Mouse (Mus musculus): ENCODE results near the gene Slc35e4.
A peak's percentile ranks its signal among the peaks of the same experiment; 100 is the strongest.
"Not testable (repeated sequence)": the region's sequence is repeated elsewhere in the genome, so short reads cannot be mapped to it uniquely, and the experiment has no call there.

The Slc35e4 gene

DNA sequence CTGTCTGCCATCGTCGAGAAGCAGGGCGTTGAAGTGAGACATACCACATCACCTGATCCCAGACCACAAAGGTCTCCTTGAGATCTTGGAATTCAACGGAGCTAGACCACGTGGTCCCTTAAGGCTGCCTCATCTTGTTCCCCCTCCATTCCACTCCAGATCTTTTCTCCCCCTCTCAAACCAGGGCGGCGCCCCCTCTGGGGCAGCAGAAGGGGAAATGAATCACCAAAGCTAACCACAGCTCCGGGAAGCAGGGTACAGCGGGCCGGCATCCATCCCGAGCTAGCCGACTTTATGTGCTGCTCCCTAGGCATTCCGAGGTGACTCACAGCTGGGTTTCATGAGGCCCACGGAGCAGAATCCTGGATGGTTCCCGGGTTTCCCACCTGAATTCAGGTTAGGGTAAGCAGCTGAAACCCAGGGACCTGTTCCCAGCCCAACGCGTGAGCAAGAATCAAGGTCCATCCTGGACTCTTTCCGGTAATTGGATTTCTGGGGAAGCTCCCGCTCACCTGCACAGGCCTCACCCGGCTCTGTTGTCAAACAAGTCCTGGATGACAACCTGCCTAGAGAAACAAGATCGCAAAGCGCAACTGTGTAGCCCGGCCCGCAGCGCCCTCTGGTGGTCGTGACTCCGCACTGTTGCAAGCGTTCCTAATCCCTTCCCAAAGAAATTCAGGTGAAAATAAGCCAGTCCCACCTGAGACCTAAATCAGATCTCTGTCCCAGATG, at the start of gene Slc35e4:
Slc35e4 (minus strand) TSS at position 556 of the 732 bp plus-strand sequence.
- DNase-seq = peak; percentile 95 to 98

DNA sequence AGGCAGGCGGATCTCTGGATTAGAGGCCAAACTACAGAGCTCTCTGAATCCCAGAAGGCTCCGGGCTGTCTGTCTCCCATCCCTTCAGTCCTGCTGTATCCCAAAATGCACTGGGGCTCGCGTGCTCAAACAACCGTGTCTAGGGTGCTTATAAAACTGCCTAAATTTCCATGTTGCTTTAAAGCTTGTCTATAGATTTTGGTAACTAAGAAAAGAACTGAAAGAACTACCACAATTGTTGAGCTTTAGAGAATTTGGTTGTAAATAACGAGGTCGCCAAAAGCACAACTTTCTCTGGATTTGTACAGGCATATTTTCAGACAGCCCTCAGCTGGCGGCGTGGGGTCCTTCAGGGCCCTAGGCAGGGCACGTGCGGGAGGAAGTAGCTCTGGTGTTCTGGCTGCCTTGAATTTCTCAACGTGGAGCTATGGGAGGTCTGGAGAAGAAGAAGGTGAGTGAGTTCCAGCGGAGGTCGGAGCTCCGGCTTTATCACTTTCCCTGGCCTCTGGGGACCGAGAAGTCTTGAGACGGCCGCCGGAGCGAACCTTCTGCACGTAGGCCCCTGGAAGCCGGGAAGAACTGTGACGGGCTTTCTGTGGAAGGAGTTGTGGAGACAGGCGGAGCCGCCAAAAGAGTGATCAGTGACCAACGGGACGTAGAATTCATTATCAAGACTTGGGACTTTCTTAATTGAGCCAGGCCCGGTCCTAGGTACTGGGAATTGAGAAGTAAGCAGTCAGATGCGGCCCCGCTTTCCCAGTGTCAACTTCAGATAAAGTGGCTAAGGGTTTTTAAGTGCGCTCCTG, 49.3 kb upstream of the Slc35e4 start, which contains the start of gene Pes1:
Pes1 (plus strand) TSS at position 366 of the 806 bp plus-strand sequence.
- peak; percentile 76 to 85 for DNase-seq

DNA sequence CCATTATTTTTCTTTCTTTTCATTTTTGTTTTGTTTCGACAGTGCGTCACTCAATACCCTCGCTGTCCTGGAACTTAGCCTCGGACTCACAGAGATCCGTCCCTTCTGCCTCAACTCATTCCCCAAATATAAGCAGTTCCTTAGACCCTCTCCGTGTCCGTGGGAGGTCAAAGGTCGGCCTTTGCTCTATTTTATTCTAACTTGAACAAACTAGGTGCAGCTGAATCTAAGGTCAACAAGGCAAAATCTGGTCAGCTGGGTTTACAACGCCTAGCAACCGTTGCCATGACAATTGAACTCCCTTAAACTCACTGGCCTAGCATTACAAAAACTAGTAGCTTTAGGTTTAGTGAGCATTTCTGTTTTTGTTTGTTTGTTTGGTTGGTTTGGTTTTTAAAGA, 48.7 kb upstream of the Slc35e4 start:
- peak in 1 of 2 experiments; percentile 40 for DNase-seq

- no peak for DNase-seq
These were observed 47.3 kb upstream of the Slc35e4 start for GRCm38 (mm10) chr11:3961761-3962160.

DNA sequence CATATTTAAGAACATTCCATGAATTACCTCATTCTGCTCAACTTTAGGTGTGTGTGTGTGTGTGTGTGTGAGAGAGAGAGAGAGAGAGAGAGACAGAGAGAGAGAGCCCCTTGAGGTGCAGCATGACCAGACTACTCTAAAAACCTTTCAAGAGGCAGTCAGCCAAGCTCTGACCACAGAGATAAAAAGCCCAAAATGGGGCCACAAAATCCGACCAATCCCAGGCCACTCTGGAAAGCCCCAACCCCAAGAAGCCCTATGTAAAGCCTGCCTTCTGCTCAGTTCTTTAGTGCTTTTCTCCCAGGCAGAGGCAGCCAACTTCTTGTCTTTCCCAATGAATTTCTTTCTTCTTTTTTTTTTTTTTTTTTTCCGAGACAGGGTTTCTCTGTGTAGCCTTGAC, 46.4 kb upstream of the Slc35e4 start:
- DNase-seq = no peak

GRCm38 (mm10) chr11:3955371-3955770, 40.9 kb upstream of the Slc35e4 start:
- DNase-seq = peak in 1 of 2 experiments; percentile 26

GRCm38 (mm10) chr11:3954876-3955275, 40.4 kb upstream of the Slc35e4 start:
- DNase-seq = not testable (repeated sequence)

- no peak for DNase-seq
These were observed 31.9 kb upstream of the Slc35e4 start for GRCm38 (mm10) chr11:3946386-3946785.

- DNase-seq = no peak
These were observed 26.9 kb upstream of the Slc35e4 start for GRCm38 (mm10) chr11:3941371-3941770.

GRCm38 (mm10) chr11:3937321-3937874, 22.9 kb upstream of the Slc35e4 start:
- DNase-seq = no peak

DNA sequence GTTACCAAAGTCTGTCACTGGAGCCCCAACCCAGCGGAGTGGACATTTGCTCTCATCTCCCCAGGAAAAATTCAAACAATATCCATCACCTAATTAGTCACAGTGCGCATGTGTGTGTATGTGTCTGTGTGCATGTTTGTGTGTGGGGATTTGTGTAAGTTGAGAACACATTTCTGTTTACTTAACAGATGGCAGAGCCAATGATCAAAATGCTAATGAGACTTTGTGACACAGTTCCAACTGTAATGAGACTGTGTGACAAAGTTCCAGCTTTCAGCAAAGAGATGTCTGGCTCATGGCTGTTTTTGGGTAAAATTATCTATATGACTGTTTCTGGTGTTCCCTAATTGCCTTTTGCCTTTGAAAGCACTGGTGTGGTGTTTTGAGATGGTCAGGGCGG, 21.9 kb upstream of the Slc35e4 start:
- DNase-seq = no peak

- no peak for DNase-seq
These were observed 20.7 kb upstream of the Slc35e4 start for GRCm38 (mm10) chr11:3935135-3935534.

DNA sequence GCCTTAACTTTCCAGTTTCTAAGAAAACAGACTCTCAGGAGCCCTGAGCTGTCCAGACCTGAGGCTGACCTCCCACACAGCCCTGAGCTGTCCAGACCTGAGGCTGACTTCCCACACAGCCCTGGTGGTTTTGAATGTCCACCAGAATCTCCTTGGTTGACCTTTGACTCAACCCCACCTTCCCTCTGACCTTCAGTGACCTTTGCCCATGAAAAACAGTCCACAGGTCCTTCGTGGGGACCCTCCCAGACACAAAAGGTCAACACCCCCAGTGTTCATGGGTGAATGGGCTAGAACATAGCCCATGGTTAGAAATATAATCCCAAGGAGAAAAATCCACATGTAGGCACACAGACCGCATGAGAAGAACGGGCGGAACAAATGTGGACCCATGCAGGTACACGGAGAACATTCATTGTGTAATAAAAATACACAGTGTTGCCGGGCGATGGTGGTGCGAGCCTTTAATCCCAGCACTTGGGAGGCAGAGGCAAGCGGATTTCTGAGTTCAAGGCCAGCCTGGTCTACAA, 19.4 kb upstream of the Slc35e4 start:
- DNase-seq = no peak

- DNase-seq = peak; percentile 62 to 81
These were observed 17.2 kb upstream of the Slc35e4 start, which contains the start of gene Tcn2 for GRCm38 (mm10) chr11:3931511-3932211. Gene Tcn2, minus strand, starts transcription at chr11:3932159.

- DNase-seq = no peak
These were observed 16.5 kb upstream of the Slc35e4 start for GRCm38 (mm10) chr11:3930931-3931330.

- no peak for DNase-seq
These were observed 15.6 kb upstream of the Slc35e4 start for GRCm38 (mm10) chr11:3930019-3930418.

GRCm38 (mm10) chr11:3925916-3926315, 11.5 kb upstream of the Slc35e4 start:
- DNase-seq = no peak

DNA sequence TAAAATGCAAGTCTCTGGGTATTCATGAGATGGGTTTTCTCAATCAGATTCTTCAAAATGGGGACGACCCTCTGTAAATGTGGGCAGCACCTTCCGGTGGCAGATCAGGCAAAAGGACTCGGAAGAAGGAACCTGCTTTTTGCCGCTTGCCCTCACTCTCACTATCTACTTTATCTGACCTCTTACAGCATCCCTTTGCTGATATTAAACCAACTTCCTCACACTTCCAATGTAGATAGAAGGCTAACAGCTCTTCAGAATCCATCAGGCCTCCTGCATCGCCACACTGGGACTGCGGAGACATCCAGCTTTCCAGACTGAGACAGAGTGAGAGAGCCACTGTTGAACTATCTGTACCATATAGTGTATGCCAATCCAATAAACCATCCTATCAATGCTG, 8.3 kb upstream of the Slc35e4 start:
- DNase-seq = no peak

DNA sequence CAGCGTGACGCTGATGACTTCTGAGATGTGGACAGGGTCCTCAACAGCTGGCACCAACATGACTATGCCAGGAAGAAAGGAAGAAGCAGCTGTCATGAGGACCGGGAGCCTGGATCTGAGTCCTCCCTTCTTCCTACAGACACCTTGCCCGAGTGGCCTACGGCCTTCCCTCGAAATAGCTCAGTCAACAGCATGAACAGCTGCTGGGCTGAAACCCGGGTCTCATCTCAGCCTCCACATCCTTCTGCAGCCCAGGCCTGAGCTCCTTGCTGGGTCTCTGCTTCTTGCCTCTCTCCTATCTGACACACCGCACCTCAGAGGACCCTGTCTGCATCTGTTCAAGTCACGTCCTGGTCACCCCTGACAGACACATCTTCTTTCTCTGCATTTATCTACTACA, 7.7 kb upstream of the Slc35e4 start:
- DNase-seq = no peak

DNA sequence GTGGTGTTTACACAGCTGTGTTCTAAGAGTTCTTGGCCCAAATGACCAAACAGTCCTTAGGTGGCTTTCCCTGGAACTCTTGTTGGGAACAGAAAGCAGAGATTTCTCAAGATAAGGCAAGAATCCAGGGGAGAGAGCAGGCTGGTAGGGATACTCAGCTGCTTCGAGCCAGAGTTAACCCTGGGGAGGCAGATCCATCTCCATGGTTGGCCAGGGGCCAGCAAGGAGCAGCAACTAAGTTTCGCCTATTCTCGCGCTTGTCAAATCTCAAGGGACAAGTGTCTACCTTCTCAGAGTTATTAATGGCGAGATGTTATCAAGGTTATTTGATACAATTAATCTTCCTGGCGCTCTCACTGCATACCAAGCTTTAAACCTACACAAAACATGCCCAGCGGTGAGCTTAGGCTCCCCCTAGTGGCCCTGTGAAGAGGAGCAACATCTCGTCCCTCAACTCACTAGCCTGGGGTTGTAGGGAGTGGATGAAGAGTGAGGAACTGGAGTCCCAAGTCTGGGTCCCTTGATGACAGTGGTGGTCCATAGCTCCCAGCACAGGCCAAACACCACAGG, 6.9 kb upstream of the Slc35e4 start:
- peak; percentile 76 to 79 for DNase-seq

DNA sequence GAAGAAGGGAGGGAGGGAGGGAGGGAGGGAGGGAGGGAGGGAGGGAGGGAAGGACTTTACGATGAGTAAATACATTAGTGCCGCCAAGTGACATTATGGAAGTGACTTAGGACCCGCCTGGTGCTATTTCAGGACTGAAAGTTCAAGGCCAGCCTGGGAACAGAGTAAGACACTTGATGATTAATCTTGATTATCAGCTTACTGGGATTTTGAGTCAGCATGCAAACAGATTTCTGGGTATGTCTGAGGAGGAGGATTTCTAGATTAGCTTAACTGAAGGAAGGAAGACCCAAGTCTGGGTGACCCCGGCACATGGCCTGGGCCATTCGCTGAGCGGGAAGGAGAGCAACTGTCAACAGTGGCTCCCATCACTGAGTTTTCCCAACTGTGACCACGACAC, 6.0 kb upstream of the Slc35e4 start:
- DNase-seq = no peak

- peak; percentile 70 to 76 for DNase-seq
These were observed 4.3 kb upstream of the Slc35e4 start for GRCm38 (mm10) chr11:3918738-3919137.

All from cerebellum, postnatal 14 days (tissue).